Mouse (Mus musculus): Measurements from ENCODE around the gene Mybpc2. TPM values are rescaled to one million over a fixed set of nuclear protein-coding genes. Genes with fewer than 3 reads are reported as not detected.
A peak's percentile ranks its signal among the peaks of the same experiment; 100 is the strongest.

Mybpc2 gene
- polyA plus RNA-seq, 1 experiment from 2014 or later, result 0.10 TPM

DNA sequence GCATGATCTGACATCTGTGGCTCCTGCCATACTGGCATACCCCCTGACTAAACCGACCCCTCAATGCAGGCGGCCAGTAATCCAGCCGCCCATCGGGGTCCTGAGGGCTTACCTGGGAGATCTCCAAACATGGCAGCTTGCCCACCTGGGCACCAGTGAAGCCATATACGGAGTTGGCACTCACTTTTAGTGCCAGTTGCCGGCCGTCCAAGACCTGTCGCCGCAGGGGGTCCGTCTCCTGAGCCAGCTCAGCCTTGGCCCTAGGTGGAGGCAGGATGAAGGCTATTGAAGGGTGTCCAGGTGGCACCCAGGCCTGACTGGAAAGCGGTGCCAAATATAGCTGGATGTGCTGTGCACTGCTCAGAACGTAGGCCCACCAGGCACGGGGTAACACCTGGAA, 13.0 kb upstream of the Mybpc2 start:
- Histone ChIP-seq H3K4me1 (ENCODE audit: control insufficient read depth, insufficient read depth, low read length) (no peaks in the 10 kb centered on the region), H3K4me2 (ENCODE audit: low read length) (no peak overlapping the region), H3K36me3 (ENCODE audit: control insufficient read depth, insufficient read depth, low read length) (peaks cover 90% of the 10 kb centered on the region), H3K4me3 (ENCODE audit: low read depth, low read length) (no peak overlapping the region), H3K9ac (ENCODE audit: low read length) (no peak overlapping the region), H3K27me3 (replicated peaks; ENCODE audit: control insufficient read depth, insufficient read depth, low read length) (no peaks in the 10 kb centered on the region), H3K27ac (ENCODE audit: low read depth, low read length) (no peak overlapping the region), H3K9me3 (replicated peaks; ENCODE audit: control insufficient read depth, low read length) (no peaks in the 10 kb centered on the region)
- DNase-seq (ENCODE audit: low spot score), result no peak
- no peak for ATAC-seq
- 91% methylated on average over 13 of the region's 13 CpGs for WGBS

DNA sequence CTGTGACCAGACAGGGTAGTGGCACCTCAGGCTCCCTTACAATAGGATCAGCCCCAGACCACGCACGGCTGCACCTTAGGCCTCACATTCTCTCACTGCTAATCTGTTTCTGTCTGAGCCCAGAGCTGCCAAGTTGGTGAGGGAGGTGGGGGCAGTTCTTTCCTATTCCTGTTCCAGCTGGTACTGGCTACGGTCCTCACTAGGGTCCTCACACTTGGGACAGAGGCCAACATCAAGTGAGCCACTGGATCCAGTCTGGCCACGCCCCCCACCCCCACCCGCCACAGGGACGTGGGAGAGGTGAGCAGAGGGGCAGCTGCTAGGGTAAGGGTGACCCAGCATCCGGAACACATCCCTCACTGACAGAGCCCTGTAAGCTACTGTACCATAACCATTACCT, 12.6 kb upstream of the Mybpc2 start:
- Histone ChIP-seq H3K4me1 (ENCODE audit: control insufficient read depth, insufficient read depth, low read length) (no peaks in the 10 kb centered on the region), H3K27ac (ENCODE audit: low read depth, low read length) (no peak overlapping the region), H3K36me3 (ENCODE audit: control insufficient read depth, insufficient read depth, low read length) (peaks cover 87% of the 10 kb centered on the region), H3K9ac (ENCODE audit: low read length) (no peak overlapping the region), H3K27me3 (replicated peaks; ENCODE audit: control insufficient read depth, insufficient read depth, low read length) (no peaks in the 10 kb centered on the region), H3K9me3 (replicated peaks; ENCODE audit: control insufficient read depth, low read length) (no peaks in the 10 kb centered on the region), H3K4me2 (ENCODE audit: low read length) (no peak overlapping the region), H3K4me3 (ENCODE audit: low read depth, low read length) (no peak overlapping the region)
- ATAC-seq (no peak), DNase-seq (ENCODE audit: low spot score) (no peak)
- 73% methylated on average over 7 of the region's 7 CpGs for WGBS

DNA sequence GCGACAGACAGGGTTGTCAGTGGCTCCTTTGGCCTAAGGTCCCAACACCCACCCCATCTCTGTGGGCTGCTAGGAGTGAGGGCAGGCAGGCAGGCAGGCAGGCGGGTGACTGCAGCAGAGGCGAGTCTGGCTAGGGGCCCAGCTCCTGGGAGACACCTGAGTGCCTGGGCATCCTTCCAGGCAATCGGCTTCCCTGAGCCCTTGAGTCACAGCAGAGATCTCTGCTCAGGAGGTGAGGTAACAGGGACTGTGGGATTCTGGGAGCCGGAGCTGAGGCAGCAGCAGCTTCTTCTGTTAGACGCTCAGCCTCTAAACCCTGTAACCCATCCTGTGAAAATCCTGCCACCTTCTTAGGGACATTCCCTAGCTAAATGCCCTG, 12.1 kb upstream of the Mybpc2 start:
- no peak overlapping the region for H3K27ac ChIP-seq (ENCODE audit: low read depth, low read length)
- peaks cover 82% of the 10 kb centered on the region for H3K36me3 ChIP-seq (ENCODE audit: control insufficient read depth, insufficient read depth, low read length)
- 85% methylated on average over 6 of the region's 6 CpGs for WGBS
- DNase-seq (ENCODE audit: low spot score) (no peak), ATAC-seq (no peak)
- H3K9ac ChIP-seq (ENCODE audit: low read length), result 0 out of 2 replicates have a peak overlapping the region, but pooled peaks have one; percentile 5
- no peaks in the 10 kb centered on the region for H3K9me3 ChIP-seq (replicated peaks; ENCODE audit: control insufficient read depth, low read length)
- H3K4me3 ChIP-seq (ENCODE audit: low read depth, low read length), result no peak overlapping the region
- no peaks in the 10 kb centered on the region for H3K4me1 ChIP-seq (ENCODE audit: control insufficient read depth, insufficient read depth, low read length)
- no peak overlapping the region for H3K4me2 ChIP-seq (ENCODE audit: low read length)
- no peaks in the 10 kb centered on the region for H3K27me3 ChIP-seq (replicated peaks; ENCODE audit: control insufficient read depth, insufficient read depth, low read length)

DNA sequence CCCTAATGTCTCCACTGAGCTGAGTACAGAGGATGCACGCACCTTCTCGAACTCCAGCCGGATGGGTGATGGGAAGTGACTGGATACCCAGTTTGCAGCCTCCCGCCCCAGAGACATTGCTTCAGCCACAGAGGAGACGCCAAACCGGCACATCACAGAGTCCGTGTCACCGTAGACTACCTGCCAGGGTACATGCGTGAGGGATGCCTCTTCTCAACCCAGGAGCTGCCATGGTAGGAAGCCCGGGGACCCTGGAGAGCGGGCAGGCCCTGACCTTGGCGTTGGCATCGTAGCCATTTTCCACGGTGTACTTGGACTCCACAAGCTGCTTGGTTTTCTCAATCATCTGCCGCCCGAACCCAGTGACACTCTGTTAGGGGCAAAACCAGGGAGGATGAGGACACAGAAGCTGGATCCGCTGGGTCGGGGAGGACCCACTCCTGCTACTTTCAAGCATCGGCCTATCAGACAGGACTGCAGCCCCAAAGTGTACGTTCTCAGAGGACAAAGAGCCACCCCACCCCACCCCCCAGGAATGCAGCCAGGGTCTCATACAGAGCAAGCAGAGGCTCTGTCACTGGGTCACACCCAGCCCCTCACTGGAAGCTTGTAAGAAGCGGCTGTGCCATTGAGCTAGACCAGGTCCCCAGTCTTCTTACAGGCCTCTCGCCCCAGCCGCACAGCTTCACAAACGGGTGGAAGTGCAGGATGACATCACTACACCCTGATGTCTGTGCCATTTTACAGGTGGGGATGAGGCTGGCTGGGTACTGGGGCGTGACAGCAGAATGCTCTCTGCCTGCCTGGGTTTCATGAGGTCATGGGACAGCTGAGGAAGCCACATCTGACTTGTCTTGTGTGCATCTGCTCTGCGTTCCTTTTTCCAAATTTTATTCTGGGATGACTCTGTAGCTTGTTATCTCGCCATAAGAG, 11.5 kb upstream of the Mybpc2 start:
- 94% methylated on average over 27 of the region's 27 CpGs for WGBS
- H3K9ac ChIP-seq (ENCODE audit: low read length), result no peak overlapping the region

DNA sequence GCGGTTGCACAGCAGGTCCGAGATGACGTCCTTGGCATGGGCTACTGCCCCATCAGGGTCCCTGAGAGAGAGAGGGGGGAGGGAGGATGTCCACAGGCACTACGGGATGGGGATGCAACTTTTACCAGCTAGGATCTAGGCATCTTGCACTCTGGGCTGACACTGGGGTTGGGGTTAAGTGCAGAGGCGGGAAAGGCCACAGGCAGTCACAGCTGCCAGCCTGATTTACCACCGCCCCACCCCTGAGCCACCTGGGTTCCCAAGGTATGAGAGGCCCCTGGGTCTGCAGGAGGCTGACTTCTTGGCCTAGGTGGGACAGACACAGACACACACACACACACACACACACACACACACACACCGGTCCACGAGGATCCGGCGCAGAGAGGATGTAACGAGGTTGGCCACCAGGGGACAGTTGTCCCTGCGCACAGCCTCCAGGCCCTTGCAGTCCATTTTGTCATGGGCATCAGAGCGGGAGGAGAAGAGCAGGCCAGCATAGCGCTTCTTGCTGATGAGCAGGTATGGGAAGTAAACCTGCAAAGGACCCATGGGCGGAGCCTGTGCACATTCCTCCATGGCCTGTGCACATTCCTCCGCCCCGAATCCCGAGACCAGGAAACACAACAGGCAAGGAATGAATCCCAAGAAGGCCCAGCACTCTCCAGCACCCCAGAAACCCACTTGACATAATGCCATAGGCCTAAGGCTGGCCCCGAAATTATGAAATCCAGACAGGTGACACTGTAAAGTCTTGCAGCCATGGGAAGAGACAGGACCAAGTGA, 10.4 kb upstream of the Mybpc2 start:
- Histone ChIP-seq H3K27ac (ENCODE audit: low read depth, low read length) (no peak overlapping the region), H3K27me3 (replicated peaks; ENCODE audit: control insufficient read depth, insufficient read depth, low read length) (no peaks in the 10 kb centered on the region), H3K4me1 (ENCODE audit: control insufficient read depth, insufficient read depth, low read length) (no peaks in the 10 kb centered on the region), H3K4me2 (ENCODE audit: low read length) (no peak overlapping the region), H3K9ac (ENCODE audit: low read length) (no peak overlapping the region), H3K36me3 (ENCODE audit: control insufficient read depth, insufficient read depth, low read length) (peaks cover 65% of the 10 kb centered on the region), H3K4me3 (ENCODE audit: low read depth, low read length) (no peak overlapping the region), H3K9me3 (replicated peaks; ENCODE audit: control insufficient read depth, low read length) (no peaks in the 10 kb centered on the region)
- WGBS, result 92% methylated on average over 19 of the region's 19 CpGs
- no peak for ATAC-seq
- no peak for DNase-seq (ENCODE audit: low spot score)

More for the DNA sequence above, 11.5 kb upstream of the Mybpc2 start:
- no peaks in the 10 kb centered on the region for H3K4me1 ChIP-seq (ENCODE audit: control insufficient read depth, insufficient read depth, low read length)
- no peak overlapping the region for H3K4me2 ChIP-seq (ENCODE audit: low read length)
- ATAC-seq (no peak), DNase-seq (ENCODE audit: low spot score) (no peak)
- no peak overlapping the region for H3K27ac ChIP-seq (ENCODE audit: low read depth, low read length)
- H3K36me3 ChIP-seq (ENCODE audit: control insufficient read depth, insufficient read depth, low read length), result peaks cover 76% of the 10 kb centered on the region
- no peaks in the 10 kb centered on the region for H3K9me3 ChIP-seq (replicated peaks; ENCODE audit: control insufficient read depth, low read length)
- H3K4me3 ChIP-seq (ENCODE audit: low read depth, low read length), result no peak overlapping the region
- no peaks in the 10 kb centered on the region for H3K27me3 ChIP-seq (replicated peaks; ENCODE audit: control insufficient read depth, insufficient read depth, low read length)

DNA sequence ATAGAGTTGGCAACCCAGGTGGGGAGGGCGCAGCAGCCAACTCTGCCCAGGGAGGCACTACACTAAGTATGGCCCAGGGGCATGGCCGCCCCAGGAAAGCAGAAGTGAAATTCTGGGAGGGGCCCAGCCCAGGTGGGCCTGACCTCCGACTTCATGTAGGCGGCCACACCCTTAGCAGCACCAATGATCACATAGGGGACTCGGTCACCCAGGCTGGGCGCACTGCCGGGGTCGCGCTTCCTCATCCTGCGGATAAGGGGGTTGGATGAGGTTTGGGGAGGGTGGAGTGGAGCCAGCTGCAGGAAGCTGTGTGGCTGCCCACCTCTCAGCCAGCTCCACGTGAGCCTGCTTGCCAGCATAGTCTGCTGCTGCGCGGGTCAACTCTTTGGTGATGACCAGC, 9.8 kb upstream of the Mybpc2 start:
- H3K9ac ChIP-seq (ENCODE audit: low read length), result no peak overlapping the region
- 95% methylated on average over 13 of the region's 13 CpGs for WGBS
- DNase-seq (ENCODE audit: low spot score), result no peak
- no peaks in the 10 kb centered on the region for H3K4me1 ChIP-seq (ENCODE audit: control insufficient read depth, insufficient read depth, low read length)
- no peak for ATAC-seq
- H3K36me3 ChIP-seq (ENCODE audit: control insufficient read depth, insufficient read depth, low read length), result peaks cover 59% of the 10 kb centered on the region
- H3K4me3 ChIP-seq (ENCODE audit: low read depth, low read length), result no peak overlapping the region
- no peak overlapping the region for H3K4me2 ChIP-seq (ENCODE audit: low read length)
- H3K27me3 ChIP-seq (replicated peaks; ENCODE audit: control insufficient read depth, insufficient read depth, low read length), result no peaks in the 10 kb centered on the region
- H3K9me3 ChIP-seq (replicated peaks; ENCODE audit: control insufficient read depth, low read length), result no peaks in the 10 kb centered on the region
- H3K27ac ChIP-seq (ENCODE audit: low read depth, low read length), result no peak overlapping the region

DNA sequence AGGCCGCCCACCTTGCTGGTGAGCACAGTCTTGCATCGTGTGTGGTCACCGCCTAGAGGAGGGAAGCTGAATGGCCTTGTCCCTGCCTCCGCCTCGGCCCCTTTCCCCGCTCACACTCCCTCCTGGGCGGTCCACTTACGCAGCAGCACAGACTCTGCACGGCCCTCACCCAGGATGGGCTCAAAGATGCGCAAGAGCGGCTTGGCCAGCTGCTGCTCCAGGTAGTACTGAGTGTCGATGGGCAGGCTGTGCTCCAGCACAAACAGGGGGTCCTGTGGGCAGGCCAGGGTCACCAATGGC, 9.2 kb upstream of the Mybpc2 start:
- peaks cover 54% of the 10 kb centered on the region for H3K36me3 ChIP-seq (ENCODE audit: control insufficient read depth, insufficient read depth, low read length)

DNA sequence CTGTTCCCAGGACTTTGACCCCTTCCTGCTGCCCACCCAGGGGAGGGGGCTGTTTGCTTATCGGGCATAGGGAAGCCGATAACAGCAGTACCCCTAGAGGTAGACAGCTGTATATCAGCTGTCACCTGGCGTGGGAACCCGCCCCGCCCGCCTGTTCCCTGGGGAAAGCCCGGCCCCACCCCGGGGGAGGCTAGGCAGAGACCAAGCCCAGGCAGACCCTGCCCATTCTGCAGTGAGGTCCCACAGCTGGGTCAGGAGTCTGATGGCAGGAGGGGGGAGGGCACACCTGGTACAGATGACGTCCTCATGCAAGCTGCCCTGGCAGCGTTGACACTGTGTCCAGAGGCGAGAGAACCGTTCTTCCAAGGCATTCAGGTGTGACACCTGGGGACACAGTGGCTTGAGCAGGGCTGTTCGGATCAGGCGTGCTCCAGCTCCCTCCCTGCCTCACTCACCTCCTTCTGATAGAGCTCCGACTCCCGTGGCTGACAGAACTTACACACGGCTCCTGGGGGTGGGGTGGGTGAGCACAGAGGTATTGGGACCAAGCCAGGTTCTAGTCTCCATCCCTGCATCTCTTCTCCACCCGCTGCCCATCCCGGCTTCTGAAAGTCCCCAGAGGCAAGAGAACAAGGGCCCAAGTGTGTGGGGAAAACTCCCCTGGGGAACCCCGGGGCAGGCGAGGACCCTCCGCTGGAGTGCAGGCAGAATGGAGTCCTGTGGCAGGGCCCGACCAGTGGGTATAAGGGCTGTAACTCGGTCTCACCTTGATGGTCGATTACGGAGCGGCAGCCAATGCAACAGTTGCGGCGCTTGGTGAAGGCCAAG, 8.7 kb upstream of the Mybpc2 start:
- WGBS, result 83% methylated on average over 29 of the region's 29 CpGs
- H3K9me3 ChIP-seq (replicated peaks; ENCODE audit: control insufficient read depth, low read length), result no peaks in the 10 kb centered on the region
- H3K4me2 ChIP-seq (ENCODE audit: low read length), result no peak overlapping the region
- H3K27me3 ChIP-seq (replicated peaks; ENCODE audit: control insufficient read depth, insufficient read depth, low read length), result 0 out of 2 replicates have a peak, but pooled peaks cover 6% of the 10 kb centered on the region
- no peak for DNase-seq (ENCODE audit: low spot score)
- no peak overlapping the region for H3K4me3 ChIP-seq (ENCODE audit: low read depth, low read length)
- no peak for ATAC-seq
- H3K36me3 ChIP-seq (ENCODE audit: control insufficient read depth, insufficient read depth, low read length), result peaks cover 48% of the 10 kb centered on the region
- H3K27ac ChIP-seq (ENCODE audit: low read depth, low read length), result no peak overlapping the region
- no peaks in the 10 kb centered on the region for H3K4me1 ChIP-seq (ENCODE audit: control insufficient read depth, insufficient read depth, low read length)
- H3K9ac ChIP-seq (ENCODE audit: low read length), result no peak overlapping the region

More for the DNA sequence above, 9.2 kb upstream of the Mybpc2 start:
- no peak overlapping the region for H3K4me3 ChIP-seq (ENCODE audit: low read depth, low read length)
- 70% methylated on average over 12 of the region's 12 CpGs for WGBS
- H3K4me2 ChIP-seq (ENCODE audit: low read length), result no peak overlapping the region
- H3K27ac ChIP-seq (ENCODE audit: low read depth, low read length), result no peak overlapping the region
- 0 out of 2 replicates have a peak, but pooled peaks cover under 1% of the 10 kb centered on the region for H3K27me3 ChIP-seq (replicated peaks; ENCODE audit: control insufficient read depth, insufficient read depth, low read length)
- no peak overlapping the region for H3K9ac ChIP-seq (ENCODE audit: low read length)
- DNase-seq (ENCODE audit: low spot score) (no peak), ATAC-seq (no peak)
- no peaks in the 10 kb centered on the region for H3K9me3 ChIP-seq (replicated peaks; ENCODE audit: control insufficient read depth, low read length)
- no peaks in the 10 kb centered on the region for H3K4me1 ChIP-seq (ENCODE audit: control insufficient read depth, insufficient read depth, low read length)

All from forebrain, embryonic 14.5 days (tissue).